Mouse (Mus musculus): ENCODE measurements around the gene Btbd35f15. TPM values are rescaled to one million over a fixed set of nuclear protein-coding genes. Genes with fewer than 3 reads are reported as not detected.

Gene Btbd35f15
- polyA plus RNA-seq (2014; fragmentation: Illumina TruSeq; extraction: RNeasy Lipid Tissue Mini Kit (QIAGEN cat#74804); ENCODE audit: low replicate concordance) = not detected

DNA sequence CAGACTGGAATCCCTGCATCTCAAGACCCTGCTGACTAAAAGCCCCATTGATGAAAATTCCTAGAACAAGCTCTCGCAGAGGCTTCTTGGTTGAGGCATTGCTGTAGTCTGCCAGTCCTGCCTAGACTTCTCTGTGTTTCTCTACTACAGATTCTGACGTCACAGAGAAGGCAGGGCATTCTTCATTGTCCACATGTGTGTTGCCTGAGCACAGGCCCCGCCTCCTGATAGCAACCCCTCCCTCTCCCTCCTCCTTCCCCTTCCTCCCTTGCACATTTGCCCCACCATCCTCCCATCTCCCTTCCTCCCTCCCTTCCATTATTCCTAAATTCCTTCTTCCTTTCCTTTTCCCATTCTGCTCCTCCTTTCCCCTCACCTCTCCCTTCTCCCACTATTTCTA lies at the start of gene Btbd35f15:
Gene Btbd35f15 (minus strand): TSS at position 101 of the 400 bp plus-strand sequence.

Other genes starting within 250 kb of the Btbd35f15 start
- gene Btbd35f13, start 79.9 kb upstream of the Btbd35f15 start, polyA plus RNA-seq (2014; fragmentation: Illumina TruSeq; extraction: RNeasy Lipid Tissue Mini Kit (QIAGEN cat#74804); ENCODE audit: low replicate concordance) = not detected
- not detected for gene Btbd35f14, start 125.0 kb upstream of the Btbd35f15 start, polyA plus RNA-seq (2014; fragmentation: Illumina TruSeq; extraction: RNeasy Lipid Tissue Mini Kit (QIAGEN cat#74804); ENCODE audit: low replicate concordance)